ENCODE assay signal across 8 mouse cellular contexts in the genomic region with DNA sequence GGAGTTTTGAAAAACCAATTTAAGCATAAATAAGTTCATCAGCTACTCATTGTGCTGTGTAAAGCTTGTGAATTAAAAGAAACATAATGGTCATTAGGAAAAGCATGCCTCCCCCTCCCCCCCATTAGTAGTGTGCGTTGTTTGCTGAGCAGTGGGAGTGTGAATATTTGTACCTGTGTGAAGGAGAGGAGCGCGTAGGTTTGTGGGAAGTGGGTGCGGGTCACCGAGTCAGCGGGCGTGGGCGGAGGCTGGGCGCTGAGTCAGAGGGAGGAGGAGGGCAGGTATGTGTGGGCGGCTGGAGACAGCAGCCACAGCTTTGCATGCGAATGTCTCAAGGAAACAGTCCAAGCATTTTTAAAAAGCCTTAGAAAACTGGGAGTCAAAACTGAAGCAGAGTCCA. TPM values are rescaled to one million over a fixed set of nuclear protein-coding genes. Genes with fewer than 3 reads are reported as not detected.
DNase-seq lines count a peak whose midpoint lies in the region; ATAC-seq lines count a peak whose summit lies in the region.

No protein-coding gene starts in this region.

- no peaks in the 10 kb centered on the region for H3K36me3 ChIP-seq in lung, embryonic 16.5 days (ENCODE audit: control insufficient read depth, insufficient read depth, low read length)

- ATAC-seq in lung, embryonic 16.5 days (ENCODE audit: low read depth) = peak; percentile 89

- no peak overlapping the region for H3K9ac ChIP-seq in lung, embryonic 16.5 days (ENCODE audit: low read length)

- DNase-seq in A20 (ENCODE audit: low read depth, low spot score) (peak; percentile 63), MN1 (ENCODE audit: low spot score) (peak; percentile 63)
- peak; percentile 53 to 68 for DNase-seq in cerebellum, postnatal 36 days
- peak; percentile 52 to 57 for DNase-seq in heart, postnatal 10 days
- peak; percentile 28 to 64 for DNase-seq in kidney, postnatal 36 days
- peak; percentile 29 to 34 for DNase-seq in spleen, postnatal 14 days (ENCODE audit: low spot score in 2 of 2)
- no peak for DNase-seq in gastrocnemius, adult 18-20 months (ENCODE audit: low spot score)

- intact Hi-C loops in heart, postnatal 10 days (cut with DNase I) = no loop called here

- WGBS in lung, embryonic 16.5 days = 47% methylated on average over 11 of the region's 11 CpGs

- H3K27me3 ChIP-seq in lung, embryonic 16.5 days (ENCODE audit: control insufficient read depth, insufficient read depth, low read depth, low read length) = no peaks in the 10 kb centered on the region

- peak overlapping the region; percentile 7; the same call in 1 of the 2 replicates for H3K4me3 ChIP-seq in lung, embryonic 16.5 days (ENCODE audit: low read length)

- peak overlapping the region; percentile 34 for H3K4me2 ChIP-seq in lung, embryonic 16.5 days (ENCODE audit: low read depth, low read length)

- no peaks in the 10 kb centered on the region for H3K9me3 ChIP-seq in lung, embryonic 16.5 days (ENCODE audit: control insufficient read depth, low read length)

- H3K4me1 ChIP-seq in lung, embryonic 16.5 days (replicated peaks; ENCODE audit: control insufficient read depth, insufficient read depth, low read length) = peaks cover 12% of the 10 kb centered on the region

- H3K27ac ChIP-seq in lung, embryonic 16.5 days (ENCODE audit: low read length) = no peak overlapping the region

RNA-seq across cellular contexts. Expression of a gene that starts 32.7 kb away (rescaled TPM):
- total RNA-seq in heart, postnatal 10 days (2021) = 1 to 10 TPM; 2.2 to 2.3 TPM
- polyA plus RNA-seq in lung, embryonic 16.5 days (2015; fragmentation: Nextera tagmentation; extraction: Ambion mirVana) = 8.6 and 9.1 TPM in 2 replicates
- total RNA-seq in gastrocnemius, adult 18-20 months (2021) = under 1 TPM; 0.27 to 0.45 TPM
